Mouse (Mus musculus): ENCODE data around the gene Acaa1b. TPM values are rescaled to one million over a fixed set of nuclear protein-coding genes. Genes with fewer than 3 reads are reported as not detected.

Gene Acaa1b
- polyA plus RNA-seq, 1 experiment from 2014 or later = 2.3 TPM

- Histone ChIP-seq H3K4me2 (ENCODE audit: low read depth, low read length) (no peak overlapping the region), H3K27ac (ENCODE audit: low read length) (no peak overlapping the region), H3K9ac (ENCODE audit: low read length) (no peak overlapping the region), H3K9me3 (replicated peaks; ENCODE audit: control insufficient read depth, low read length) (no peaks in the 10 kb centered on the region), H3K4me3 (replicated peaks; ENCODE audit: low read length) (no peak overlapping the region), H3K27me3 (ENCODE audit: control insufficient read depth, insufficient read depth, low read length) (no peaks in the 10 kb centered on the region), H3K36me3 (ENCODE audit: control insufficient read depth, insufficient read depth, low read length) (no peaks in the 10 kb centered on the region), H3K4me1 (ENCODE audit: control insufficient read depth, insufficient read depth, low read length) (no peaks in the 10 kb centered on the region)
- 66% methylated on average over 13 of the region's 13 CpGs for WGBS
- no peak for ATAC-seq (ENCODE audit: insufficient read depth, low FRiP score)
Observed at GRCm38 (mm10) chr9:119146098-119146770, 10.7 kb downstream of the Acaa1b start.

GRCm38 (mm10) chr9:119145638-119146037 lies 11.3 kb downstream of the Acaa1b start:
- H3K4me2 ChIP-seq (ENCODE audit: low read depth, low read length) = no peak overlapping the region
- no peaks in the 10 kb centered on the region for H3K4me1 ChIP-seq (ENCODE audit: control insufficient read depth, insufficient read depth, low read length)

GRCm38 (mm10) chr9:119145137-119145536 lies 11.8 kb downstream of the Acaa1b start:
- 59% methylated on average over 10 of the region's 10 CpGs for WGBS
- no peak for ATAC-seq (ENCODE audit: insufficient read depth, low FRiP score)
- Histone ChIP-seq H3K9ac (ENCODE audit: low read length) (no peak overlapping the region), H3K9me3 (replicated peaks; ENCODE audit: control insufficient read depth, low read length) (no peaks in the 10 kb centered on the region), H3K4me3 (replicated peaks; ENCODE audit: low read length) (no peak overlapping the region), H3K4me1 (ENCODE audit: control insufficient read depth, insufficient read depth, low read length) (no peaks in the 10 kb centered on the region), H3K27ac (ENCODE audit: low read length) (no peak overlapping the region), H3K36me3 (ENCODE audit: control insufficient read depth, insufficient read depth, low read length) (no peaks in the 10 kb centered on the region), H3K4me2 (ENCODE audit: low read depth, low read length) (no peak overlapping the region), H3K27me3 (ENCODE audit: control insufficient read depth, insufficient read depth, low read length) (no peaks in the 10 kb centered on the region)

More at GRCm38 (mm10) chr9:119145638-119146037, 11.3 kb downstream of the Acaa1b start:
- H3K36me3 ChIP-seq (ENCODE audit: control insufficient read depth, insufficient read depth, low read length) = no peaks in the 10 kb centered on the region
- H3K9ac ChIP-seq (ENCODE audit: low read length) = no peak overlapping the region
- no peak for ATAC-seq (ENCODE audit: insufficient read depth, low FRiP score)
- H3K27ac ChIP-seq (ENCODE audit: low read length) = no peak overlapping the region
- H3K9me3 ChIP-seq (replicated peaks; ENCODE audit: control insufficient read depth, low read length) = no peaks in the 10 kb centered on the region
- WGBS = 58% methylated on average over 6 of the region's 6 CpGs
- no peaks in the 10 kb centered on the region for H3K27me3 ChIP-seq (ENCODE audit: control insufficient read depth, insufficient read depth, low read length)
- no peak overlapping the region for H3K4me3 ChIP-seq (replicated peaks; ENCODE audit: low read length)

GRCm38 (mm10) chr9:119144696-119145095 lies 12.2 kb downstream of the Acaa1b start:
- H3K4me3 ChIP-seq (replicated peaks; ENCODE audit: low read length) = no peak overlapping the region
- 73% methylated on average over 8 of the region's 8 CpGs for WGBS
- H3K4me2 ChIP-seq (ENCODE audit: low read depth, low read length) = no peak overlapping the region
- no peaks in the 10 kb centered on the region for H3K4me1 ChIP-seq (ENCODE audit: control insufficient read depth, insufficient read depth, low read length)
- no peaks in the 10 kb centered on the region for H3K27me3 ChIP-seq (ENCODE audit: control insufficient read depth, insufficient read depth, low read length)
- H3K27ac ChIP-seq (ENCODE audit: low read length) = no peak overlapping the region
- no peak overlapping the region for H3K9ac ChIP-seq (ENCODE audit: low read length)
- no peaks in the 10 kb centered on the region for H3K9me3 ChIP-seq (replicated peaks; ENCODE audit: control insufficient read depth, low read length)
- ATAC-seq (ENCODE audit: insufficient read depth, low FRiP score) = no peak
- no peaks in the 10 kb centered on the region for H3K36me3 ChIP-seq (ENCODE audit: control insufficient read depth, insufficient read depth, low read length)

- 71% methylated on average over 9 of the region's 9 CpGs for WGBS
- Histone ChIP-seq H3K27ac (ENCODE audit: low read length) (no peak overlapping the region), H3K36me3 (ENCODE audit: control insufficient read depth, insufficient read depth, low read length) (no peaks in the 10 kb centered on the region), H3K9ac (ENCODE audit: low read length) (no peak overlapping the region), H3K27me3 (ENCODE audit: control insufficient read depth, insufficient read depth, low read length) (no peaks in the 10 kb centered on the region), H3K4me2 (ENCODE audit: low read depth, low read length) (no peak overlapping the region), H3K9me3 (replicated peaks; ENCODE audit: control insufficient read depth, low read length) (no peaks in the 10 kb centered on the region), H3K4me3 (replicated peaks; ENCODE audit: low read length) (no peak overlapping the region), H3K4me1 (ENCODE audit: control insufficient read depth, insufficient read depth, low read length) (no peaks in the 10 kb centered on the region)
- ATAC-seq (ENCODE audit: insufficient read depth, low FRiP score) = no peak
Observed at GRCm38 (mm10) chr9:119143372-119143771, 13.5 kb downstream of the Acaa1b start.

GRCm38 (mm10) chr9:119142066-119142465 lies 14.8 kb downstream of the Acaa1b start:
- Histone ChIP-seq H3K4me2 (ENCODE audit: low read depth, low read length) (no peak overlapping the region), H3K9ac (ENCODE audit: low read length) (no peak overlapping the region), H3K36me3 (ENCODE audit: control insufficient read depth, insufficient read depth, low read length) (no peaks in the 10 kb centered on the region), H3K4me1 (ENCODE audit: control insufficient read depth, insufficient read depth, low read length) (no peaks in the 10 kb centered on the region), H3K4me3 (replicated peaks; ENCODE audit: low read length) (no peak overlapping the region), H3K9me3 (replicated peaks; ENCODE audit: control insufficient read depth, low read length) (no peaks in the 10 kb centered on the region), H3K27ac (ENCODE audit: low read length) (no peak overlapping the region), H3K27me3 (ENCODE audit: control insufficient read depth, insufficient read depth, low read length) (no peaks in the 10 kb centered on the region)
- ATAC-seq (ENCODE audit: insufficient read depth, low FRiP score) = no peak
- 74% methylated on average over 5 of the region's 5 CpGs for WGBS

- no peaks in the 10 kb centered on the region for H3K36me3 ChIP-seq (ENCODE audit: control insufficient read depth, insufficient read depth, low read length)
- H3K4me2 ChIP-seq (ENCODE audit: low read depth, low read length) = no peak overlapping the region
- H3K9ac ChIP-seq (ENCODE audit: low read length) = no peak overlapping the region
- no peaks in the 10 kb centered on the region for H3K9me3 ChIP-seq (replicated peaks; ENCODE audit: control insufficient read depth, low read length)
- no peaks in the 10 kb centered on the region for H3K4me1 ChIP-seq (ENCODE audit: control insufficient read depth, insufficient read depth, low read length)
- 59% methylated on average over 2 of the region's 2 CpGs for WGBS
- no peak overlapping the region for H3K4me3 ChIP-seq (replicated peaks; ENCODE audit: low read length)
- H3K27ac ChIP-seq (ENCODE audit: low read length) = no peak overlapping the region
- H3K27me3 ChIP-seq (ENCODE audit: control insufficient read depth, insufficient read depth, low read length) = no peaks in the 10 kb centered on the region
- ATAC-seq (ENCODE audit: insufficient read depth, low FRiP score) = no peak
Observed at GRCm38 (mm10) chr9:119138836-119139235, 18.1 kb downstream of the Acaa1b start.

- H3K4me3 ChIP-seq (replicated peaks; ENCODE audit: low read length) = no peak overlapping the region
- no peaks in the 10 kb centered on the region for H3K9me3 ChIP-seq (replicated peaks; ENCODE audit: control insufficient read depth, low read length)
- H3K36me3 ChIP-seq (ENCODE audit: control insufficient read depth, insufficient read depth, low read length) = no peaks in the 10 kb centered on the region
- no peaks in the 10 kb centered on the region for H3K4me1 ChIP-seq (ENCODE audit: control insufficient read depth, insufficient read depth, low read length)
- H3K27ac ChIP-seq (ENCODE audit: low read length) = no peak overlapping the region
- ATAC-seq (ENCODE audit: insufficient read depth, low FRiP score) = no peak
- H3K27me3 ChIP-seq (ENCODE audit: control insufficient read depth, insufficient read depth, low read length) = no peaks in the 10 kb centered on the region
- H3K9ac ChIP-seq (ENCODE audit: low read length) = no peak overlapping the region
- no peak overlapping the region for H3K4me2 ChIP-seq (ENCODE audit: low read depth, low read length)
- WGBS = 33% methylated on average over 5 of the region's 5 CpGs
Observed at GRCm38 (mm10) chr9:119130692-119131091, 26.2 kb downstream of the Acaa1b start.

- H3K9me3 ChIP-seq (replicated peaks; ENCODE audit: control insufficient read depth, low read length) = no peaks in the 10 kb centered on the region
- no peak overlapping the region for H3K4me2 ChIP-seq (ENCODE audit: low read depth, low read length)
- ATAC-seq (ENCODE audit: insufficient read depth, low FRiP score) = no peak
- no peaks in the 10 kb centered on the region for H3K36me3 ChIP-seq (ENCODE audit: control insufficient read depth, insufficient read depth, low read length)
- no peak overlapping the region for H3K4me3 ChIP-seq (replicated peaks; ENCODE audit: low read length)
- H3K4me1 ChIP-seq (ENCODE audit: control insufficient read depth, insufficient read depth, low read length) = no peaks in the 10 kb centered on the region
- WGBS = 72% methylated on average over 12 of the region's 12 CpGs
- H3K9ac ChIP-seq (ENCODE audit: low read length) = no peak overlapping the region
- H3K27me3 ChIP-seq (ENCODE audit: control insufficient read depth, insufficient read depth, low read length) = no peaks in the 10 kb centered on the region
- H3K27ac ChIP-seq (ENCODE audit: low read length) = no peak overlapping the region
Observed at GRCm38 (mm10) chr9:119128436-119129181, 28.3 kb downstream of the Acaa1b start.

Data from stomach, embryonic 16.5 days (tissue).